Mouse (Mus musculus): ENCODE measurements around the gene Ahcyl2.
"Not testable (repeated sequence)": the region's sequence is repeated elsewhere in the genome, so short reads cannot be mapped to it uniquely, and the experiment has no call there.

Gene Ahcyl2

GRCm38 (mm10) chr6:29816371-29816770 is 48.6 kb downstream of the Ahcyl2 start:
- not testable (repeated sequence) for DNase-seq

GRCm38 (mm10) chr6:29819309-29819708 is 51.5 kb downstream of the Ahcyl2 start:
- peak; percentile 30 to 44 for DNase-seq

GRCm38 (mm10) chr6:29820314-29820713 is 52.5 kb downstream of the Ahcyl2 start:
- DNase-seq = no peak

- no peak for DNase-seq
Observed at GRCm38 (mm10) chr6:29820926-29821325, 53.1 kb downstream of the Ahcyl2 start.

GRCm38 (mm10) chr6:29821770-29822169 is 54.0 kb downstream of the Ahcyl2 start:
- no peak for DNase-seq

- no peak for DNase-seq
Observed at GRCm38 (mm10) chr6:29825302-29825701, 57.5 kb downstream of the Ahcyl2 start.

- no peak for DNase-seq
Observed at GRCm38 (mm10) chr6:29827291-29828242, 59.8 kb downstream of the Ahcyl2 start.

- DNase-seq = no peak
Observed at GRCm38 (mm10) chr6:29828574-29829234, 60.9 kb downstream of the Ahcyl2 start.

- DNase-seq = no peak
Observed at GRCm38 (mm10) chr6:29832356-29832755, 64.5 kb downstream of the Ahcyl2 start.

- no peak for DNase-seq
Observed at GRCm38 (mm10) chr6:29833117-29833516, 65.3 kb downstream of the Ahcyl2 start.

- DNase-seq = peak; percentile 23 to 27
Observed at GRCm38 (mm10) chr6:29833568-29834255, 65.9 kb downstream of the Ahcyl2 start.

- DNase-seq = no peak
Observed at GRCm38 (mm10) chr6:29835543-29836177, 67.8 kb downstream of the Ahcyl2 start.

- no peak for DNase-seq
Observed at GRCm38 (mm10) chr6:29837579-29837978, 69.8 kb downstream of the Ahcyl2 start.

GRCm38 (mm10) chr6:29838531-29838930 is 70.7 kb downstream of the Ahcyl2 start:
- DNase-seq = no peak

- no peak for DNase-seq
Observed at GRCm38 (mm10) chr6:29840008-29840407, 72.2 kb downstream of the Ahcyl2 start.

GRCm38 (mm10) chr6:29841461-29841860 is 73.7 kb downstream of the Ahcyl2 start:
- DNase-seq = no peak

- DNase-seq = no peak
Observed at GRCm38 (mm10) chr6:29847643-29848166, 79.9 kb downstream of the Ahcyl2 start.

GRCm38 (mm10) chr6:29848808-29849207 is 81.0 kb downstream of the Ahcyl2 start:
- no peak for DNase-seq

GRCm38 (mm10) chr6:29850096-29850495 is 82.3 kb downstream of the Ahcyl2 start:
- DNase-seq = no peak

- no peak for DNase-seq
Observed at GRCm38 (mm10) chr6:29850747-29851146, 82.9 kb downstream of the Ahcyl2 start.

- no peak for DNase-seq
Observed at GRCm38 (mm10) chr6:29851873-29852272, 84.1 kb downstream of the Ahcyl2 start.

- DNase-seq = peak; percentile 70 to 76
Observed at GRCm38 (mm10) chr6:29853213-29853899, 85.5 kb downstream of the Ahcyl2 start.
